Mouse (Mus musculus): ENCODE data around the gene Gm9376. TPM values are rescaled to one million over a fixed set of nuclear protein-coding genes. Genes with fewer than 3 reads are reported as not detected.

Gene Gm9376
- total and polyA plus RNA-seq, 3 experiments, result not detected

- ATAC-seq (ENCODE audit: extremely low read depth, insufficient number of reproducible peaks, low FRiP score, poor library complexity, severe bottlenecking) (no peak), DNase-seq (ENCODE audit: low spot score) (no peak)
- H3K36me3 ChIP-seq (replicated peaks), result peaks cover 9% of the 10 kb centered on the region
- peaks cover 42% of the 10 kb centered on the region for H3K27me3 ChIP-seq (ENCODE audit: insufficient read depth, low read length)
- peaks cover 16% of the 10 kb centered on the region for H3K4me1 ChIP-seq (ENCODE audit: insufficient read depth, low read depth, low read length)
- peaks cover 28% of the 10 kb centered on the region for H3K9me3 ChIP-seq (replicated peaks)
- TF ChIP-seq CTCF (IDR thresholded peaks at IDR 0.05; ENCODE audit: low read depth, low read length) (no peak), GATA2 (IDR thresholded peaks at IDR 0.05; ENCODE audit: borderline replicate concordance, low read depth, low read length) (no peak), TAL1 (conservative IDR thresholded peaks at IDR 0.05; ENCODE audit: low read depth, low read length) (no peak), POLR2AphosphoS5 (IDR thresholded peaks at IDR 0.05; ENCODE audit: insufficient replicate concordance, low read depth, low read length) (no peak), GATA1 (IDR thresholded peaks at IDR 0.05; ENCODE audit: borderline replicate concordance, low read length) (no peak)
- no peak overlapping the region for H3K4me3 ChIP-seq (ENCODE audit: low read depth, low read length)
Measured at GRCm38 (mm10) chr14:118233786-118234540, 32.8 kb upstream of the Gm9376 start.

GRCm38 (mm10) chr14:118234541-118235210, 32.1 kb upstream of the Gm9376 start:
- no peak for DNase-seq (ENCODE audit: low spot score)
- H3K4me1 ChIP-seq (ENCODE audit: insufficient read depth, low read depth, low read length), result peaks cover 20% of the 10 kb centered on the region
- H3K36me3 ChIP-seq (replicated peaks), result peaks cover 9% of the 10 kb centered on the region
- H3K9me3 ChIP-seq (replicated peaks), result peaks cover 28% of the 10 kb centered on the region
- no peak for ATAC-seq (ENCODE audit: extremely low read depth, insufficient number of reproducible peaks, low FRiP score, poor library complexity, severe bottlenecking)
- peaks cover 42% of the 10 kb centered on the region for H3K27me3 ChIP-seq (ENCODE audit: insufficient read depth, low read length)
- no peak for TF ChIP-seq GATA2 (IDR thresholded peaks at IDR 0.05; ENCODE audit: borderline replicate concordance, low read depth, low read length)
- no peak for TF ChIP-seq POLR2AphosphoS5 (IDR thresholded peaks at IDR 0.05; ENCODE audit: insufficient replicate concordance, low read depth, low read length)
- TF ChIP-seq CTCF (IDR thresholded peaks at IDR 0.05; ENCODE audit: low read depth, low read length), result no peak
- no peak for TF ChIP-seq TAL1 (conservative IDR thresholded peaks at IDR 0.05; ENCODE audit: low read depth, low read length)
- H3K4me3 ChIP-seq (ENCODE audit: low read depth, low read length), result 0 out of 2 replicates have a peak overlapping the region, but pooled peaks have one; percentile 10

DNA sequence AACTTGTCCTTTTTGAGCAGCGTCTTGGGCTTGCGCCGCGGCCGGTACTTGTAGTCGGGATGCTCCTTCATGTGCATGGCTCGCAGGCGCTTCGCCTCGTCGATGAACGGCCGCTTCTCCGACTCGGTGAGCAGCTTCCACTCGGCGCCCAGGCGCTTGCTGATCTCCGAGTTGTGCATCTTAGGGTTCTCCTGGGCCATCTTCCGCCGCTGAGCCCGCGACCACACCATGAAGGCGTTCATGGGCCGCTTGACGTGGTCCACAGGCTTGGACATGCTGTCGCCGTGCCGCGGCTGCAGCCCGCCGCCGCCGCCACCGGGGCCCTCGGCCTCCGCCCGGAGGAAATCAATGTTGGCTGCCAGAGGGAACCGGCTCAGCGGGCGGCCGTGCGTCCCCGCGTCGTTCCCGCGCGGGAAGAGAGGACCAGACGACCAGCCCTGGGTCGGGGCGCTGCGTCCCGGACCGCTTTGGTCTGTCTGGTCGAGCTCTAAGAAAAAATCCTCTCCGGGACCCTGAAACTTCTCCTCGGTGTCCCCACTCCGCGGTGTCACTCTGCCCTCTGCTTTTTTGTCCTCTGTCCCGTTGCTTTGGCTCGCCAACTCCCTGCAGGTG, 31.3 kb upstream of the Gm9376 start:
- no peak for DNase-seq (ENCODE audit: low spot score)
- TF ChIP-seq GATA2 (IDR thresholded peaks at IDR 0.05; ENCODE audit: borderline replicate concordance, low read depth, low read length) (no peak), GATA1 (IDR thresholded peaks at IDR 0.05; ENCODE audit: borderline replicate concordance, low read length) (no peak), TAL1 (conservative IDR thresholded peaks at IDR 0.05; ENCODE audit: low read depth, low read length) (no peak), POLR2AphosphoS5 (IDR thresholded peaks at IDR 0.05; ENCODE audit: insufficient replicate concordance, low read depth, low read length) (no peak)
- H3K9me3 ChIP-seq (replicated peaks), result peaks cover 28% of the 10 kb centered on the region
- H3K27me3 ChIP-seq (ENCODE audit: insufficient read depth, low read length), result peaks cover 40% of the 10 kb centered on the region
- peaks cover 9% of the 10 kb centered on the region for H3K36me3 ChIP-seq (replicated peaks)
- peaks cover 20% of the 10 kb centered on the region for H3K4me1 ChIP-seq (ENCODE audit: insufficient read depth, low read depth, low read length)
- ATAC-seq (ENCODE audit: extremely low read depth, insufficient number of reproducible peaks, low FRiP score, poor library complexity, severe bottlenecking), result no peak
- H3K4me3 ChIP-seq (ENCODE audit: low read depth, low read length), result peak overlapping the region; percentile 61; the same call in 1 of the 2 replicates

DNA sequence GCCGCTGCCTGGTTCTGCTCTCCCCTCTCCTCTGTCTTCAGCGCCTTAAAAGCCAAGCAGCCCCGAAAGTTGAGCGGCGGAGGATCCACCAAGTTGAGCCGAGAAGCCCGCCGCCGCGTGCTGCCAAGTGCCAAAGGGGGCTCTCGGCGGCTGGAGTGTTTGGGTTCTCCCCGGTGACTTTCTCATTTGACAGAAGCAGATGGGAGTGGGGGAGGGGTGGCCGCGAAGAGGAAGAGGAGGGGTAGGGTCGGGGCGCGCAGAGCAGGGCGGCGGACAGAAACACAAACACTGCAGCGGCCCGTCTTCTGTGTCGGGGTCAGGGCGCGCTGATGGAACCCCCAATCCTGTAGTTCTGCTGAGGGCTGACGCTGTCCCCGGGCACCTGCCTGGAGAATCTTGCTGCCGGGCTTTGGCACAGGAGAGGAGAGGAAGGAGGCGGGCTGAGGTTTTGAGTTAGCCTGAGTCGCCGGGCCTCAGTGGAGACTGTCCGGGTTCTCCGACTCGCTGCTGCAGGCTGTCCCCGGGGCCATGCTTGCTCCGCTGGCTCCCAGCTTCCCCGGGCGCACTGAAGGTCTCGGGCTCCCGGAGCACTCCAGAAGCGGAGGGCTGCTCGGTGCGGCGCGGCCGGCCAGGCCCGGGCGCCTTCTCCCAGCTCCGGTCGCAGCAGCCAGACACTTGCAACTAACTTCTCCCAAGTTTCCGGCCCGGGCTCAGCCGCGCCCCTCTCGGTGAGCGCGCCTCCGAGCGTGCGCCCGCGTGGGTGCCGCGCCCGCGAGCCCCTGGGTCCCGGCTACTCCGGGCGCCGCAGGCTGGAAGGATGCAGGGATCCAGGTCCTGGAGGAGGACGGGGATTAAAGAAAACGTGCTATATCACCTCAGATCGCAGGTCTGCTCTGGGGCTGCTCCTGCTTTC, 30.5 kb upstream of the Gm9376 start:
- Histone ChIP-seq H3K4me3 (ENCODE audit: low read depth, low read length) (peak overlapping the region; percentile 61), H3K9me3 (replicated peaks) (peaks cover 28% of the 10 kb centered on the region), H3K36me3 (replicated peaks) (peaks cover 9% of the 10 kb centered on the region), H3K4me1 (ENCODE audit: insufficient read depth, low read depth, low read length) (peaks cover 19% of the 10 kb centered on the region), H3K27me3 (ENCODE audit: insufficient read depth, low read length) (peaks cover 37% of the 10 kb centered on the region; the same call in 1 of the 2 replicates)
- TF ChIP-seq TAL1 (conservative IDR thresholded peaks at IDR 0.05; ENCODE audit: low read depth, low read length) (no peak), GATA2 (IDR thresholded peaks at IDR 0.05; ENCODE audit: borderline replicate concordance, low read depth, low read length) (no peak), GATA1 (IDR thresholded peaks at IDR 0.05; ENCODE audit: borderline replicate concordance, low read length) (no peak)
- DNase-seq (ENCODE audit: low spot score) (no peak), ATAC-seq (ENCODE audit: extremely low read depth, insufficient number of reproducible peaks, low FRiP score, poor library complexity, severe bottlenecking) (no peak)

- Histone ChIP-seq H3K4me3 (ENCODE audit: low read depth, low read length) (peak within 1 kb of the TSS; percentile 61), H3K36me3 (replicated peaks) (peaks cover 9% of the 10 kb centered on the region), H3K27me3 (ENCODE audit: insufficient read depth, low read length) (peaks cover 31% of the 10 kb centered on the region; the same call in 1 of the 2 replicates), H3K4me1 (ENCODE audit: insufficient read depth, low read depth, low read length) (peaks cover 13% of the 10 kb centered on the region), H3K9me3 (replicated peaks) (peaks cover 28% of the 10 kb centered on the region)
- peak; percentile 83 for ATAC-seq (ENCODE audit: extremely low read depth, insufficient number of reproducible peaks, low FRiP score, poor library complexity, severe bottlenecking)
- TF ChIP-seq CTCF (IDR thresholded peaks at IDR 0.05; ENCODE audit: low read depth, low read length) (no peak), GATA1 (IDR thresholded peaks at IDR 0.05; ENCODE audit: borderline replicate concordance, low read length) (no peak), TAL1 (conservative IDR thresholded peaks at IDR 0.05; ENCODE audit: low read depth, low read length) (no peak), POLR2AphosphoS5 (IDR thresholded peaks at IDR 0.05; ENCODE audit: insufficient replicate concordance, low read depth, low read length) (no peak), GATA2 (IDR thresholded peaks at IDR 0.05; ENCODE audit: borderline replicate concordance, low read depth, low read length) (no peak)
- no peak for DNase-seq (ENCODE audit: low spot score)
Measured at GRCm38 (mm10) chr14:118236886-118237289, 29.9 kb upstream of the Gm9376 start, which contains the start of gene Sox21. Gene Sox21 (minus strand): TSS chr14:118237030.

All from G1E (cell line).